In the genomic region with DNA sequence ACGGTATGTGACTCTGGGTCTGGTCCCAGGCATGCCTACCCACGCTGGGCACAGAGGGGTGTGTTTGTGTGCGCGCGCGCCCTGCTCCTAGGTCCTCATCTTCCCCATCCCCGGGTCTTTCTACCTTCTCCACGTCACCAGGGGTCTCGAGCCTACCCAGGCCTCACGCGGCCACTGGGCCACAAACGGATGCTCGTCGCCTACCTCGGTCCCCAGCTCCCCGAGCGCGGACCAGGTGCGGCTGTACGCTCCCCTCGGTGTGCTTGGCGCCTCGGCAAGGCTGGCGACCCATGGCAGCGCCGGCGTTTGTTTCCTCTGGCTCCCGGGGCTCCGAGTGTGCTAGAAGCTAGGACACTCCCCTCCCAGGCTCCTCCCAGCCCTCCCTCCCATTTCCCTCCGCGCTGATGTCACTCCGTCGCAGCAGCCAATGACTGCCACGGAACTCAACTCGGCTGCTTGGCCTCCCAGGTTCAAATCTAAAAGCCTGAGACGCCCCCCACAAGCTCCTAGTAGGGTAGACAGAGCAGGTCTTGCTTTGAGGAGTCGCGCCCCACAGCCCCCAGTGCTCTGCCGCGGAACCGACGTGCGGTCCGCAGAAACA, we compare ENCODE assay signal across 8 mouse cellular contexts. TPM values are rescaled to one million over a fixed set of nuclear protein-coding genes. Genes with fewer than 3 reads are reported as not detected.
DNase-seq lines count a peak whose midpoint lies in the region; ATAC-seq and TF ChIP-seq lines count a peak whose summit lies in the region.

TSS of gene Cdc42ep4 (minus strand) at position 398 of the 601 bp plus-strand sequence.

- no peaks in the 10 kb centered on the region for H3K79me2 ChIP-seq in CH12.LX (replicated peaks; ENCODE audit: control insufficient read depth, extremely low read depth, insufficient read depth, poor library complexity, severe bottlenecking)

- peak within 1 kb of the TSS; percentile 24; the same call in 1 of the 2 replicates for H3K27ac ChIP-seq in CH12.LX (ENCODE audit: insufficient read depth, low read depth)
- H3K27ac ChIP-seq in forebrain, embryonic 10.5 days, result peak within 1 kb of the TSS; percentile 99
- H3K27ac ChIP-seq in heart, embryonic 14.5 days (replicated peaks in 1 of 2; ENCODE audit: control insufficient read depth in 1 of 2, insufficient read depth in 1 of 2, low read depth in 2 of 2, low read length in 2 of 2), result peak within 1 kb of the TSS; percentile 86
- H3K27ac ChIP-seq in liver, embryonic 13.5 days, result peak within 1 kb of the TSS; percentile 96
- H3K27ac ChIP-seq in stomach, embryonic 14.5 days (ENCODE audit: low read length), result peak within 1 kb of the TSS; percentile 90

- peaks cover 0 to 41% of the 10 kb centered on the region in 2 experiments; a peak in 2 of 4 replicates for H3K4me1 ChIP-seq in CH12.LX (ENCODE audit: control insufficient read depth in 1 of 2, insufficient read depth in 2 of 2)
- H3K4me1 ChIP-seq in forebrain, embryonic 10.5 days, result peaks cover 70% of the 10 kb centered on the region
- H3K4me1 ChIP-seq in heart, embryonic 14.5 days (ENCODE audit: control insufficient read depth in 2 of 2, insufficient read depth in 2 of 2, low read length in 2 of 2), result peaks cover 34 to 44% of the 10 kb centered on the region in 2 experiments
- H3K4me1 ChIP-seq in liver, embryonic 13.5 days (replicated peaks), result peaks cover 54% of the 10 kb centered on the region
- H3K4me1 ChIP-seq in stomach, embryonic 14.5 days (ENCODE audit: control insufficient read depth, insufficient read depth, low read length), result peaks cover 34% of the 10 kb centered on the region

- H3K9ac ChIP-seq in CH12.LX (ENCODE audit: insufficient read depth, low read depth), result peak within 1 kb of the TSS; percentile 53
- H3K9ac ChIP-seq in heart, embryonic 14.5 days (ENCODE audit: low read length), result peak within 1 kb of the TSS; percentile 91
- H3K9ac ChIP-seq in liver, embryonic 13.5 days, result peak within 1 kb of the TSS; percentile 90
- peak within 1 kb of the TSS; percentile 94 for H3K9ac ChIP-seq in stomach, embryonic 14.5 days (replicated peaks; ENCODE audit: low read depth, low read length)

- H3K4me3 ChIP-seq in CH12.LX (replicated peaks in 1 of 3; ENCODE audit: low read depth in 2 of 3, low read length in 2 of 3, poor library complexity in 1 of 3), result peak within 1 kb of the TSS; percentile 59 to 82 (median 77)
- H3K4me3 ChIP-seq in forebrain, embryonic 10.5 days, result peak within 1 kb of the TSS; percentile 92
- H3K4me3 ChIP-seq in heart, embryonic 14.5 days (ENCODE audit: control insufficient read depth in 1 of 2, insufficient read depth in 1 of 2, low read depth in 1 of 2, low read length in 2 of 2), result peak within 1 kb of the TSS; percentile 82 to 85
- peak within 1 kb of the TSS; percentile 81 for H3K4me3 ChIP-seq in liver, embryonic 13.5 days (replicated peaks)
- H3K4me3 ChIP-seq in stomach, embryonic 14.5 days (ENCODE audit: low read depth, low read length), result peak within 1 kb of the TSS; percentile 96

- no peak for TF ChIP-seq RAD21 in CH12.LX (IDR thresholded peaks at IDR 0.05; ENCODE audit: low read depth, low read length)

- peak; percentile 96 for DNase-seq in CH12.LX (ENCODE audit: extremely low read depth)
- peak; percentile 85 for DNase-seq in c-Kit-positive CD71-negative TER-119-negative erythroid progenitor cells, embryonic 14.5 days (ENCODE audit: low read depth)
- DNase-seq in forebrain, embryonic 10.5 days (ENCODE audit: extremely low spot score, low spot score), result peak; percentile 93
- peak; percentile 92 for DNase-seq in kidney, postnatal 14 days
- DNase-seq in liver, embryonic 13.5 days, result peak; percentile 78
- peak; percentile 55 to 74 for DNase-seq in natural killer cell, adult 2 months (ENCODE audit: low spot score in 2 of 2)

- no peak for TF ChIP-seq EP300 in CH12.LX (IDR thresholded peaks at IDR 0.05; ENCODE audit: low read length)

- dilution Hi-C loops in CH12.LX (cut with MboI; ENCODE audit: extremely low pct_ligation_motif_present, extremely low pct_unique_long_range_greater_than_20kb, low sequenced_read_pairs), result no loop called here

- in situ Hi-C loops in CH12.LX (cut with MboI; ENCODE audit: low pct_ligation_motif_present, low pct_unique_long_range_greater_than_20kb, low sequenced_read_pairs), result loop anchor here (5.0 kb wide), 1 partner anchor 61 kb away; no protein-coding TSS in a partner anchor

- TF ChIP-seq CTCF in CH12.LX (conservative IDR thresholded peaks at IDR 0.05 in 1 of 2, IDR thresholded peaks at IDR 0.05 in 1 of 2; ENCODE audit: low read depth in 2 of 2, low read length in 2 of 2), result no peak

- ATAC-seq in heart, embryonic 14.5 days (ENCODE audit: insufficient number of reproducible peaks, insufficient read depth, low FRiP score, low read depth), result peak; percentile 76
- peak; percentile 76 for ATAC-seq in liver, embryonic 13.5 days (ENCODE audit: low read depth)
- ATAC-seq in stomach, embryonic 14.5 days (ENCODE audit: insufficient number of reproducible peaks, insufficient read depth, low FRiP score, low read depth), result peak; percentile 75

- no peaks in the 10 kb centered on the region for H3K9me3 ChIP-seq in CH12.LX (replicated peaks; ENCODE audit: low read length)
- no peaks in the 10 kb centered on the region for H3K9me3 ChIP-seq in forebrain, embryonic 10.5 days
- H3K9me3 ChIP-seq in heart, embryonic 14.5 days (ENCODE audit: control insufficient read depth, low read length), result no peaks in the 10 kb centered on the region
- no peaks in the 10 kb centered on the region for H3K9me3 ChIP-seq in liver, embryonic 13.5 days (replicated peaks)
- no peaks in the 10 kb centered on the region for H3K9me3 ChIP-seq in stomach, embryonic 14.5 days (ENCODE audit: control insufficient read depth, low read depth, low read length)

- no peaks in the 10 kb centered on the region for H3K27me3 ChIP-seq in CH12.LX (replicated peaks)
- H3K27me3 ChIP-seq in forebrain, embryonic 10.5 days (ENCODE audit: poor library complexity, severe bottlenecking), result peaks cover 4% of the 10 kb centered on the region; the same call in 1 of the 2 replicates
- H3K27me3 ChIP-seq in heart, embryonic 14.5 days (ENCODE audit: control insufficient read depth, insufficient read depth, low read length), result no peaks in the 10 kb centered on the region
- no peaks in the 10 kb centered on the region for H3K27me3 ChIP-seq in liver, embryonic 13.5 days
- H3K27me3 ChIP-seq in stomach, embryonic 14.5 days (ENCODE audit: control insufficient read depth, insufficient read depth, low read length), result no peaks in the 10 kb centered on the region

- peaks cover 0 to 15% of the 10 kb centered on the region in 2 experiments for H3K36me3 ChIP-seq in CH12.LX (replicated peaks in 1 of 2; ENCODE audit: control insufficient read depth in 1 of 2, insufficient read depth in 1 of 2, low read length in 1 of 2)
- H3K36me3 ChIP-seq in forebrain, embryonic 10.5 days (replicated peaks), result peaks cover 23% of the 10 kb centered on the region
- no peaks in the 10 kb centered on the region; the same call in 1 of the 2 replicates for H3K36me3 ChIP-seq in heart, embryonic 14.5 days (ENCODE audit: control insufficient read depth, insufficient read depth, low read length)
- H3K36me3 ChIP-seq in liver, embryonic 13.5 days, result peaks cover 6% of the 10 kb centered on the region; the same call in 1 of the 2 replicates
- H3K36me3 ChIP-seq in stomach, embryonic 14.5 days (ENCODE audit: control insufficient read depth, insufficient read depth, low read length), result peaks cover 6% of the 10 kb centered on the region; the same call in 1 of the 2 replicates

- H3K4me2 ChIP-seq in CH12.LX (ENCODE audit: insufficient read depth, low read depth, poor library complexity, severe bottlenecking), result peak within 1 kb of the TSS; percentile 72
- peak within 1 kb of the TSS; percentile 96 for H3K4me2 ChIP-seq in heart, embryonic 14.5 days (ENCODE audit: low read length)
- peak within 1 kb of the TSS; percentile 98 for H3K4me2 ChIP-seq in liver, embryonic 13.5 days
- peak within 1 kb of the TSS; percentile 76 for H3K4me2 ChIP-seq in stomach, embryonic 14.5 days (replicated peaks; ENCODE audit: low read depth, low read length)

- peak; percentile 79 for TF ChIP-seq POLR2A in CH12.LX (IDR thresholded peaks at IDR 0.05; ENCODE audit: low read depth, low read length)

- WGBS in forebrain, embryonic 10.5 days, result under 1% methylated on average over 44 of the region's 44 CpGs
- under 1% methylated on average over 44 of the region's 44 CpGs for WGBS in heart, embryonic 14.5 days
- WGBS in liver, embryonic 13.5 days (ENCODE audit: insufficient replicate concordance), result under 1% methylated on average over 44 of the region's 44 CpGs
- under 1% methylated on average over 44 of the region's 44 CpGs for WGBS in stomach, embryonic 14.5 days

TF ChIP-seq in CH12.LX, 34 proteins besides CTCF, POLR2A, EP300 and RAD21 (continues in another document):
- TF ChIP-seq ZMIZ1 (IDR thresholded peaks at IDR 0.05; ENCODE audit: low read depth, low read length), result peak; percentile 87
- TF ChIP-seq JUN (IDR thresholded peaks at IDR 0.05; ENCODE audit: insufficient read depth, low read depth, low read length), result 0 out of 2 replicates have a peak, but pooled peaks have one; percentile 12
- TF ChIP-seq IRF4 (IDR thresholded peaks at IDR 0.05; ENCODE audit: low read depth, low read length), result peak; percentile 68; the same call in 1 of the 2 replicates
- peak; percentile 73 for TF ChIP-seq SIN3A (IDR thresholded peaks at IDR 0.05; ENCODE audit: low read length)
- no peak; the same call in 1 of the 2 replicates for TF ChIP-seq UBTF (IDR thresholded peaks at IDR 0.05; ENCODE audit: low read depth, low read length)
- TF ChIP-seq ZNF384 (IDR thresholded peaks at IDR 0.05; ENCODE audit: low read depth, low read length), result no peak
- TF ChIP-seq KAT2A (IDR thresholded peaks at IDR 0.05; ENCODE audit: insufficient replicate concordance, low read length), result 0 out of 2 replicates have a peak, but pooled peaks have one; percentile 17
- TF ChIP-seq RCOR1 (conservative IDR thresholded peaks at IDR 0.05; ENCODE audit: low read depth, low read length), result no peak; the same call in 1 of the 2 replicates
- TF ChIP-seq BHLHE40 (IDR thresholded peaks at IDR 0.05; ENCODE audit: low read depth, low read length), result no peak
- TF ChIP-seq POLR2AphosphoS2 (IDR thresholded peaks at IDR 0.05; ENCODE audit: low read depth, low read length), result peak; percentile 54; the same call in 1 of the 2 replicates
- TF ChIP-seq CHD1 (IDR thresholded peaks at IDR 0.05; ENCODE audit: low read depth, low read length), result no peak; the same call in 1 of the 2 replicates
- TF ChIP-seq HCFC1 (IDR thresholded peaks at IDR 0.05; ENCODE audit: low read depth, low read length), result peak; percentile 39; the same call in 1 of the 2 replicates

RNA-seq across cellular contexts. Expression of gene Cdc42ep4, which starts in this region (rescaled TPM):
- total RNA-seq in CH12.LX (2012; rRNA removed) (2.6 and 3.4 TPM in 2 replicates), CH12.LX (2014; rRNA removed) (2.3 TPM in 2 replicates)
- polyA plus RNA-seq in CH12.LX (2012; ENCODE audit: insufficient read length, low read depth), result 6.7 and 8.1 TPM in 2 replicates
- 107 TPM in 2 replicates for polyA plus RNA-seq in forebrain, embryonic 10.5 days (2016; fragmentation: Nextera tagmentation; extraction: Ambion mirVana)
- 13.3 and 16.8 TPM in 2 replicates for polyA plus RNA-seq in heart, embryonic 14.5 days (2014; fragmentation: Nextera tagmentation; extraction: Ambion mirVana)
- polyA plus RNA-seq in liver, embryonic 13.5 days (2015; fragmentation: Nextera tagmentation; extraction: Ambion mirVana), result 17.3 and 18.4 TPM in 2 replicates
- 51.5 and 51.6 TPM in 2 replicates for polyA plus RNA-seq in stomach, embryonic 14.5 days (2014; fragmentation: Nextera tagmentation; extraction: Ambion mirVana)

Comparison
In these comparisons a context has a peak if more than half of its experiments do, and no peak if none do; other contexts are left out.
1. Peak in every context shown above with its lines: DNase-seq, ATAC-seq, H3K4me3 ChIP-seq and H3K27ac ChIP-seq.
2. H3K27ac ChIP-seq: peak in every context shown above with its lines; median percentile 99 in forebrain, embryonic 10.5 days; 96 in liver, embryonic 13.5 days; 90 in stomach, embryonic 14.5 days; 86 in heart, embryonic 14.5 days; 24 in CH12.LX.